ENCODE assay signal across 8 mouse cellular contexts in the genomic region with DNA sequence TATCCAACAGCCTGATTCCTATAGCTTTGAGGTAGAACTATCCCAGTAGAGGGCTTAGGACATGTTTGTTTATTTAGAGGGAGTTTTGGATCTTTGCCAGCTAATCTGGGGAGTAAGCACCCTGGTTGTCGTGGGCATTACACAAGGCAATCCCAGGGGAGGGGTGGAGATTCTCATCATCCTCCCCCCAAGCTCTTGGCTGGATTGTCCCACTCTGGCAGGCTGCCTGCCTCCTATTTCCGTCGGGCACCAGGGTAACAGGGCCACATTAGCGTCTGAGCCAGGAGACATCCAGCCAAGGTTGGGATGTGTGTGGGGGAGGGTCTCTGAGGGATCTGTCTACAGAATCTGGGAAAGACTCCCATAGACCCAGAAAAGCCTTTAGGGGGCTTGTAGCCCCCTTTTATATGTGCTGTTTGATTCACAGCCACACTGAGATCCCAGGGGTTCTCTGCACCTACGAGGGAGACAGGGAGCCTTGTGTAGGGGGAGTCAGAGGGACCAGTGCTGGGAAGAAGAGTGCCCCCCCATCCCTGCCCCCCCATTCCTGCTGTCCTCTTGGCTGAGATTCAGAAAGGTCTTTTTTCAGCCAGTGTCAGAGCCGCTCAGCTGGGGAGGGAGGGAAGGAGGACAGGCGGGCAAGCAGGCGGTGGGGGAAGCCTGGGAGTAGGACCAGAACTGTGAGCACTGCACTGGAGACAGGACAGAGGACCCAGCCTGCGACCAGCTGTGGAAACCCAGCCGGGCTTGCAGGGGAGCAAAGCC. TPM values are rescaled to one million over a fixed set of nuclear protein-coding genes. Genes with fewer than 3 reads are reported as not detected.
DNase-seq lines count a peak whose midpoint lies in the region; ATAC-seq and TF ChIP-seq lines count a peak whose summit lies in the region.

No protein-coding gene starts in this region.

- peak overlapping the region; percentile 20; the same call in 1 of the 2 replicates for H3K9ac ChIP-seq in liver, adult 2 months (ENCODE audit: low read depth, low read length)
- H3K9ac ChIP-seq in intestine, embryonic 15.5 days: peak overlapping the region; percentile 26; the same call in 1 of the 2 replicates
- peak overlapping the region; percentile 41 for H3K9ac ChIP-seq in midbrain, embryonic 12.5 days (replicated peaks)

- H3K9me3 ChIP-seq in intestine, embryonic 15.5 days: no peaks in the 10 kb centered on the region
- H3K9me3 ChIP-seq in midbrain, embryonic 12.5 days: no peaks in the 10 kb centered on the region

- no peak overlapping the region for H3K4me3 ChIP-seq in liver, adult 2 months (ENCODE audit: insufficient read depth, low read depth, low read length)
- peak overlapping the region; percentile 18; the same call in 1 of the 2 replicates for H3K4me3 ChIP-seq in intestine, embryonic 15.5 days (replicated peaks)
- H3K4me3 ChIP-seq in midbrain, embryonic 12.5 days: 0 out of 2 replicates have a peak overlapping the region, but pooled peaks have one; percentile 9

- intact Hi-C loops in gastrocnemius, postnatal 36 days (cut with DNase I): no loop called here
- intact Hi-C loops in left cerebral cortex, postnatal 14 days (cut with DNase I): loop anchor here (2.0 kb wide), 1 partner anchor 16 kb away; no protein-coding TSS in a partner anchor

- no peaks in the 10 kb centered on the region for H3K27me3 ChIP-seq in liver, adult 2 months (ENCODE audit: control insufficient read depth, insufficient read depth, low read length)
- H3K27me3 ChIP-seq in intestine, embryonic 15.5 days (replicated peaks): no peaks in the 10 kb centered on the region
- H3K27me3 ChIP-seq in midbrain, embryonic 12.5 days: no peaks in the 10 kb centered on the region

- DNase-seq in liver, adult 2 months (ENCODE audit: extremely low read depth, low read depth, low spot score): peak; percentile 72
- DNase-seq in liver: no peak
- DNase-seq in cerebellum, postnatal 14 days: peak; percentile 82 to 83
- DNase-seq in gastrocnemius, postnatal 36 days: peak; percentile 69 to 74
- peak; percentile 70 to 84 for DNase-seq in left cerebral cortex, postnatal 14 days (ENCODE audit: low spot score in 2 of 2)

- H3K4me2 ChIP-seq in intestine, embryonic 15.5 days (replicated peaks): peak overlapping the region; percentile 58
- peak overlapping the region; percentile 30 for H3K4me2 ChIP-seq in midbrain, embryonic 12.5 days (replicated peaks)

- H3K36me3 ChIP-seq in liver, adult 2 months (ENCODE audit: control insufficient read depth, insufficient read depth, low read length): no peaks in the 10 kb centered on the region
- no peaks in the 10 kb centered on the region for H3K36me3 ChIP-seq in intestine, embryonic 15.5 days
- H3K36me3 ChIP-seq in midbrain, embryonic 12.5 days: no peaks in the 10 kb centered on the region

- 0 out of 2 replicates have a peak, but pooled peaks have one; percentile 1 for TF ChIP-seq CTCF in liver, adult 2 months (IDR thresholded peaks at IDR 0.05; ENCODE audit: low read depth, low read length)

- peaks cover 2% of the 10 kb centered on the region; the same call in 1 of the 2 replicates for H3K79me2 ChIP-seq in liver, adult 2 months (ENCODE audit: control insufficient read depth, insufficient read depth, low read length)

- 22% methylated on average over 10 of the region's 10 CpGs for WGBS in liver, adult 2 months
- WGBS in intestine, embryonic 15.5 days: 17% methylated on average over 10 of the region's 10 CpGs
- 21% methylated on average over 10 of the region's 10 CpGs for WGBS in midbrain, embryonic 12.5 days

- TF ChIP-seq POLR2A in liver, adult 2 months (IDR thresholded peaks at IDR 0.05; ENCODE audit: extremely low read depth, insufficient read depth, low read length): no peak

- peak overlapping the region; percentile 81 for H3K27ac ChIP-seq in liver, adult 2 months (replicated peaks; ENCODE audit: insufficient read depth, low read depth, low read length)
- peak overlapping the region; percentile 88 for H3K27ac ChIP-seq in intestine, embryonic 15.5 days
- peak overlapping the region; percentile 70 for H3K27ac ChIP-seq in midbrain, embryonic 12.5 days (replicated peaks)

- peak; percentile 69 for ATAC-seq in intestine, embryonic 15.5 days
- ATAC-seq in midbrain, embryonic 12.5 days (ENCODE audit: low FRiP score, low read depth): peak; percentile 47; the same call in 1 of the 2 replicates
- no peak for ATAC-seq in activated CD4-positive, CD25-positive, alpha-beta regulatory T cell, adult 4 months

- H3K4me1 ChIP-seq in liver, adult 2 months (ENCODE audit: control insufficient read depth, insufficient read depth, low read length): peaks cover 23% of the 10 kb centered on the region
- peaks cover 55% of the 10 kb centered on the region for H3K4me1 ChIP-seq in intestine, embryonic 15.5 days (replicated peaks)
- peaks cover 66% of the 10 kb centered on the region for H3K4me1 ChIP-seq in midbrain, embryonic 12.5 days

RNA-seq across cellular contexts. Expression of gene Tnk2, which starts 17.1 kb away (rescaled TPM):
- total RNA-seq in liver, adult 2 months (2014; rRNA removed): 1.9 and 4.9 TPM in 2 replicates
- polyA plus RNA-seq in liver, adult 2 months (2012; rRNA removed): 33.4 and 35.7 TPM in 2 replicates
- total RNA-seq in gastrocnemius, postnatal 36 days (2021): 10 to 100 TPM; 40.0 to 44.8 TPM
- 9.2 and 10.1 TPM in 2 replicates for polyA plus RNA-seq in intestine, embryonic 15.5 days (2015; fragmentation: Nextera tagmentation; extraction: Ambion mirVana)
- total RNA-seq in left cerebral cortex, postnatal 14 days (2021): 100 to 1,000 TPM; 112 TPM
- polyA plus RNA-seq in midbrain, embryonic 12.5 days (2016; fragmentation: Nextera tagmentation; extraction: Ambion mirVana): 9.5 and 11.9 TPM in 2 replicates
- 10 to 100 TPM in 1 of 2 experiments, 1 to 10 TPM in 1; 5.6 to 10.3 TPM for polyA plus RNA-seq in activated CD4-positive, CD25-positive, alpha-beta regulatory T cell, adult 4 months (2017; shearing (Covaris generic))

RNA-seq across cellular contexts. Expression of gene Tfrc, which starts 52.0 kb away (rescaled TPM):
- 16.0 and 36.5 TPM in 2 replicates for total RNA-seq in liver, adult 2 months (2014; rRNA removed)
- polyA plus RNA-seq in liver, adult 2 months (2012; rRNA removed): 3.9 and 4.4 TPM in 2 replicates
- total RNA-seq in gastrocnemius, postnatal 36 days (2021): 100 to 1,000 TPM; 157 to 180 TPM
- polyA plus RNA-seq in intestine, embryonic 15.5 days (2015; fragmentation: Nextera tagmentation; extraction: Ambion mirVana): 88.1 and 103 TPM in 2 replicates
- 10 to 100 TPM; 89.4 to 97.8 TPM for total RNA-seq in left cerebral cortex, postnatal 14 days (2021)
- polyA plus RNA-seq in midbrain, embryonic 12.5 days (2016; fragmentation: Nextera tagmentation; extraction: Ambion mirVana): 61.0 and 64.1 TPM in 2 replicates
- polyA plus RNA-seq in activated CD4-positive, CD25-positive, alpha-beta regulatory T cell, adult 4 months (2017; shearing (Covaris generic)): 10 to 100 TPM; 19.2 to 22.1 TPM
